Mouse (Mus musculus): ENCODE results near the gene 1700067K01Rik.

- TF ChIP-seq CTCF (IDR thresholded peaks at IDR 0.05) (no peak), POLR2A (IDR thresholded peaks at IDR 0.05; ENCODE audit: insufficient read depth, low read depth, low read length) (no peak), EP300 (IDR thresholded peaks at IDR 0.05; ENCODE audit: insufficient read depth, low read depth, low read length) (no peak)
These were observed 26.8 kb upstream of the 1700067K01Rik start for GRCm38 (mm10) chr8:83974521-83974920.
